Mouse (Mus musculus) midbrain, embryonic 15.5 days (tissue): ENCODE measurements at regions not wholly inside any gene's neighbourhood (a gene's known extent, or its start where the extent isn't known, plus 50 kb on each side); places are given as distances from the start of the nearest gene placed in this dataset. TPM values are rescaled to one million over a fixed set of nuclear protein-coding genes. Genes with fewer than 3 reads are reported as not detected.

Source experiments
- microRNA counts: library from miRNA; unstranded; fragments of <30 nt; microRNA quantifications from one replicate; lab custom pipeline; 2016
- microRNA-seq: library from miRNA; unstranded; fragments of <30 nt; microRNA quantifications from one replicate; pipeline ENCODE4, GENCODE M21; 2016

MicroRNA genes in the stretch of these regions (microRNA counts, 519-probe panel; counts per million panel counts)
- microRNA mmu-miR-1193 (lab: Ali Mortazavi, UCI) (1,949 counts per million, percentile 16 among the panel's probes with 10 or more counts), microRNA mmu-miR-1197 (lab: Ali Mortazavi, UCI) (2,397 counts per million, percentile 43 among the panel's probes with 10 or more counts), microRNA mmu-miR-134 (lab: Ali Mortazavi, UCI) (3,094 counts per million, percentile 71 among the panel's probes with 10 or more counts), microRNA mmu-miR-154 (lab: Ali Mortazavi, UCI) (3,898 counts per million, percentile 87 among the panel's probes with 10 or more counts), microRNA mmu-miR-299 (lab: Ali Mortazavi, UCI) (not detected), microRNA mmu-miR-300 (lab: Ali Mortazavi, UCI) (3,663 counts per million, percentile 83 among the panel's probes with 10 or more counts), microRNA mmu-miR-3072 (lab: Ali Mortazavi, UCI) (not detected), microRNA mmu-miR-323-3p (lab: Ali Mortazavi, UCI) (3,716 counts per million, percentile 84 among the panel's probes with 10 or more counts), microRNA mmu-miR-323-5p (lab: Ali Mortazavi, UCI) (2,268 counts per million, percentile 31 among the panel's probes with 10 or more counts), microRNA mmu-miR-329 (lab: Ali Mortazavi, UCI) (3,845 counts per million, percentile 86 among the panel's probes with 10 or more counts), microRNA mmu-miR-369-3p (lab: Ali Mortazavi, UCI) (3,982 counts per million, percentile 89 among the panel's probes with 10 or more counts), microRNA mmu-miR-369-5p (lab: Ali Mortazavi, UCI) (3,003 counts per million, percentile 67 among the panel's probes with 10 or more counts), microRNA mmu-miR-376a (lab: Ali Mortazavi, UCI) (3,853 counts per million, percentile 87 among the panel's probes with 10 or more counts), microRNA mmu-miR-376b (lab: Ali Mortazavi, UCI) (4,308 counts per million, percentile 93 among the panel's probes with 10 or more counts), microRNA mmu-miR-376c (lab: Ali Mortazavi, UCI) (3,830 counts per million, percentile 86 among the panel's probes with 10 or more counts), microRNA mmu-miR-377 (lab: Ali Mortazavi, UCI) (3,663 counts per million, percentile 83 among the panel's probes with 10 or more counts), microRNA mmu-miR-379 (lab: Ali Mortazavi, UCI) (2,154 counts per million, percentile 26 among the panel's probes with 10 or more counts), microRNA mmu-miR-380-3p (lab: Ali Mortazavi, UCI) (523 counts per million, percentile 1 among the panel's probes with 10 or more counts), microRNA mmu-miR-380-5p (lab: Ali Mortazavi, UCI) (2,116 counts per million, percentile 22 among the panel's probes with 10 or more counts), microRNA mmu-miR-381 (lab: Ali Mortazavi, UCI) (3,580 counts per million, percentile 81 among the panel's probes with 10 or more counts), microRNA mmu-miR-382 (lab: Ali Mortazavi, UCI) (4,103 counts per million, percentile 92 among the panel's probes with 10 or more counts), microRNA mmu-miR-409-3p (lab: Ali Mortazavi, UCI) (1,608 counts per million, percentile 7 among the panel's probes with 10 or more counts), microRNA mmu-miR-409-5p (lab: Ali Mortazavi, UCI) (2,677 counts per million, percentile 56 among the panel's probes with 10 or more counts), microRNA mmu-miR-410 (lab: Ali Mortazavi, UCI) (3,974 counts per million, percentile 89 among the panel's probes with 10 or more counts), microRNA mmu-miR-411 (lab: Ali Mortazavi, UCI) (2,442 counts per million, percentile 47 among the panel's probes with 10 or more counts), microRNA mmu-miR-412 (lab: Ali Mortazavi, UCI) (1,896 counts per million, percentile 14 among the panel's probes with 10 or more counts), microRNA mmu-miR-453 (lab: Ali Mortazavi, UCI) (not detected), microRNA mmu-miR-485 (lab: Ali Mortazavi, UCI) (2,336 counts per million, percentile 38 among the panel's probes with 10 or more counts), microRNA mmu-miR-487b (lab: Ali Mortazavi, UCI) (3,838 counts per million, percentile 86 among the panel's probes with 10 or more counts), microRNA mmu-miR-494 (lab: Ali Mortazavi, UCI) (not detected), microRNA mmu-miR-495 (lab: Ali Mortazavi, UCI) (3,876 counts per million, percentile 87 among the panel's probes with 10 or more counts), microRNA mmu-miR-496 (lab: Ali Mortazavi, UCI) (not detected), microRNA mmu-miR-539 (lab: Ali Mortazavi, UCI) (2,617 counts per million, percentile 55 among the panel's probes with 10 or more counts), microRNA mmu-miR-541 (lab: Ali Mortazavi, UCI) (3,193 counts per million, percentile 73 among the panel's probes with 10 or more counts), microRNA mmu-miR-543 (lab: Ali Mortazavi, UCI) (3,754 counts per million, percentile 84 among the panel's probes with 10 or more counts), microRNA mmu-miR-544 (lab: Ali Mortazavi, UCI) (not detected), microRNA mmu-miR-654-3p (lab: Ali Mortazavi, UCI) (1,835 counts per million, percentile 12 among the panel's probes with 10 or more counts), microRNA mmu-miR-654-5p (lab: Ali Mortazavi, UCI) (not detected), microRNA mmu-miR-666-3p (lab: Ali Mortazavi, UCI) (1,585 counts per million, percentile 7 among the panel's probes with 10 or more counts), microRNA mmu-miR-666-5p (lab: Ali Mortazavi, UCI) (not detected), microRNA mmu-miR-667 (lab: Ali Mortazavi, UCI) (2,624 counts per million, percentile 55 among the panel's probes with 10 or more counts), microRNA mmu-miR-668 (lab: Ali Mortazavi, UCI) (2,427 counts per million, percentile 45 among the panel's probes with 10 or more counts), microRNA mmu-miR-679 (lab: Ali Mortazavi, UCI) (not detected), microRNA mmu-miR-758 (lab: Ali Mortazavi, UCI) (not detected), microRNA mmu-miR-882 (lab: Ali Mortazavi, UCI) (2,048 counts per million, percentile 20 among the panel's probes with 10 or more counts)

Small RNA genes lying in the stretch of these regions (microRNA-seq; reads per million reads assigned to microRNA genes)
- gene Gm24321 (not detected), gene Gm25252 (not detected), gene Gm25750 (not detected), gene Gm27379 (not detected), gene Gm44322 (not detected), gene Mir1193 (803 reads per million, percentile 78 among the genes with 10 or more reads in this experiment), gene Mir1197 (1.1 reads per million), gene Mir134 (1,234 reads per million, percentile 81 among the genes with 10 or more reads in this experiment), gene Mir154 (1,383 reads per million, percentile 82 among the genes with 10 or more reads in this experiment), gene Mir299a (not detected), gene Mir299b (not detected), gene Mir300 (878 reads per million, percentile 79 among the genes with 10 or more reads in this experiment), gene Mir3072 (41.2 reads per million, percentile 43 among the genes with 10 or more reads in this experiment), gene Mir323 (1,494 reads per million, percentile 83 among the genes with 10 or more reads in this experiment), gene Mir329 (149 reads per million, percentile 58 among the genes with 10 or more reads in this experiment), gene Mir369 (13,317 reads per million, percentile 97 among the genes with 10 or more reads in this experiment), gene Mir376a (not detected), gene Mir376b (500 reads per million, percentile 71 among the genes with 10 or more reads in this experiment), gene Mir376c (704 reads per million, percentile 76 among the genes with 10 or more reads in this experiment), gene Mir377 (81.5 reads per million, percentile 52 among the genes with 10 or more reads in this experiment), gene Mir379 (2,522 reads per million, percentile 86 among the genes with 10 or more reads in this experiment), gene Mir380 (not detected), gene Mir381 (3,794 reads per million, percentile 89 among the genes with 10 or more reads in this experiment), gene Mir382 (8,898 reads per million, percentile 95 among the genes with 10 or more reads in this experiment), gene Mir409 (not detected), gene Mir410 (141 reads per million, percentile 57 among the genes with 10 or more reads in this experiment), gene Mir411 (6,947 reads per million, percentile 94 among the genes with 10 or more reads in this experiment), gene Mir412 (169 reads per million, percentile 59 among the genes with 10 or more reads in this experiment), gene Mir453 (not detected), gene Mir485 (452 reads per million, percentile 70 among the genes with 10 or more reads in this experiment), gene Mir487b (35,614 reads per million, percentile 99 among the genes with 10 or more reads in this experiment), gene Mir494 (231 reads per million, percentile 63 among the genes with 10 or more reads in this experiment), gene Mir495 (150 reads per million, percentile 58 among the genes with 10 or more reads in this experiment), gene Mir496a (243 reads per million, percentile 64 among the genes with 10 or more reads in this experiment), gene Mir539 (not detected), gene Mir541 (4,444 reads per million, percentile 92 among the genes with 10 or more reads in this experiment), gene Mir543 (1,101 reads per million, percentile 80 among the genes with 10 or more reads in this experiment), gene Mir544 (12.0 reads per million, percentile 31 among the genes with 10 or more reads in this experiment), gene Mir654 (not detected), gene Mir666 (84.4 reads per million, percentile 53 among the genes with 10 or more reads in this experiment), gene Mir667 (248 reads per million, percentile 64 among the genes with 10 or more reads in this experiment), gene Mir668 (141 reads per million, percentile 57 among the genes with 10 or more reads in this experiment), gene Mir679 (98.2 reads per million, percentile 55 among the genes with 10 or more reads in this experiment), gene Mir758 (28.3 reads per million, percentile 39 among the genes with 10 or more reads in this experiment), gene Mir882 (not detected)
